Mouse (Mus musculus) cerebral cortex, adult 2 months (tissue): ENCODE data around the gene Paxip1.

ENCODE experiments used
- WGBS: fragments of 180-500 bp; shearing (Covaris S2); methylation state at CpG from one replicate; pipeline ENCODE4 v1.1.7; 2018; 5-methylcytosine and 5-hydroxymethylcytosine counted together

Gene Paxip1

GRCm38 (mm10) chr5:27791303-27792172 lies at the start of gene Paxip1:
TSS of gene Paxip1 (minus strand) at chr5:27791691.
- under 1% methylated on average over 70 of the region's 73 CpGs for WGBS

- WGBS = 68% methylated on average over 4 of the region's 4 CpGs
Measured at GRCm38 (mm10) chr5:27838061-27838460, 46.6 kb upstream of the Paxip1 start.

GRCm38 (mm10) chr5:27835096-27835495 lies 43.6 kb upstream of the Paxip1 start:
- WGBS = 92% methylated on average over 2 of the region's 2 CpGs

GRCm38 (mm10) chr5:27827971-27828370 lies 36.5 kb upstream of the Paxip1 start:
- 85% methylated on average over 7 of the region's 7 CpGs for WGBS

GRCm38 (mm10) chr5:27821161-27821560 lies 29.7 kb upstream of the Paxip1 start:
- 64% methylated on average over 6 of the region's 6 CpGs for WGBS

GRCm38 (mm10) chr5:27818840-27819672 lies 27.6 kb upstream of the Paxip1 start:
- WGBS = 55% methylated on average over 3 of the region's 3 CpGs

GRCm38 (mm10) chr5:27814282-27814681 lies 22.8 kb upstream of the Paxip1 start:
- WGBS = 86% methylated on average over 2 of the region's 2 CpGs

- 5% methylated on average over 1 of the region's 1 CpGs for WGBS
Measured at GRCm38 (mm10) chr5:27793923-27794322, 2.4 kb upstream of the Paxip1 start.

- WGBS = 53% methylated on average over 9 of the region's 9 CpGs
Measured at GRCm38 (mm10) chr5:27792531-27793205, 1.2 kb upstream of the Paxip1 start.

- WGBS = 15% methylated on average over 8 of the region's 8 CpGs
Measured at GRCm38 (mm10) chr5:27792173-27792470, 631 bp upstream of the Paxip1 start.

GRCm38 (mm10) chr5:27790910-27791288 lies 592 bp downstream of the Paxip1 start:
- under 1% methylated on average over 47 of the region's 47 CpGs for WGBS

GRCm38 (mm10) chr5:27790086-27790909 lies 1.2 kb downstream of the Paxip1 start:
- WGBS = 13% methylated on average over 21 of the region's 21 CpGs

- 69% methylated on average over 10 of the region's 10 CpGs for WGBS
Measured at GRCm38 (mm10) chr5:27789586-27789985, 1.9 kb downstream of the Paxip1 start.

- WGBS = 95% methylated on average over 9 of the region's 9 CpGs
Measured at GRCm38 (mm10) chr5:27783381-27783780, 8.1 kb downstream of the Paxip1 start.

- WGBS = 62% methylated on average over 5 of the region's 5 CpGs
Measured at GRCm38 (mm10) chr5:27767948-27768347, 23.5 kb downstream of the Paxip1 start.

GRCm38 (mm10) chr5:27765780-27766179 lies 25.7 kb downstream of the Paxip1 start:
- WGBS = 46% methylated on average over 4 of the region's 4 CpGs

GRCm38 (mm10) chr5:27744944-27745343 lies 46.5 kb downstream of the Paxip1 start:
- 85% methylated on average over 1 of the region's 1 CpGs for WGBS

- WGBS = 70% methylated on average over 6 of the region's 6 CpGs
Measured at GRCm38 (mm10) chr5:27739216-27739615, 52.3 kb downstream of the Paxip1 start.

- WGBS = 22% methylated on average over 3 of the region's 3 CpGs
Measured at GRCm38 (mm10) chr5:27737168-27737567, 54.3 kb downstream of the Paxip1 start.

GRCm38 (mm10) chr5:27732288-27732868 lies 59.1 kb downstream of the Paxip1 start:
- WGBS = 41% methylated on average over 5 of the region's 5 CpGs

GRCm38 (mm10) chr5:27731392-27731791 lies 60.1 kb downstream of the Paxip1 start:
- WGBS = 65% methylated on average over 1 of the region's 1 CpGs
